Mouse (Mus musculus): Measurements from ENCODE around the gene Cnst.

DNA sequence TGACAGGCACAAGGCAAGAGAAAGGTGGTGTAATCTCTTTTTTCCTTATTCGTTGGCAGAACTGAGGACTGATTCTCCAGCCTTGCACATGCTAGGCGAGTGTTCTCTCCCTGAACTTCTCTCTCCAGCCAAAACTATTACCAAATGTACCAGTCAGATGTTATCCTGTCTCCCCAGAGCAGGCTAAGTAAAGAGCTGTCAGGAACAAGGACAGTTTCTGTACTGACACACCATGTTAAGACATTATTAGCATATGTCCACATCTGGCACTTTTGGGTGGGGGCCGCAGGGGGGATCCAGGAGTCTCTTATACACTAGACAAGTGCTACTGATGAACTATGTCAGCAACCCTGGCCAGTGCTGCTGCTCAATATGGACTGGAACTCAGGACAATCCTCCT lies 10.8 kb downstream of the Cnst start:
- no peak for TF ChIP-seq EP300 (IDR thresholded peaks at IDR 0.05; ENCODE audit: low read depth)
- TF ChIP-seq CTCF (IDR thresholded peaks at IDR 0.05; ENCODE audit: low read depth): no peak

All from liver, embryonic 14.5 days (tissue).